Mouse (Mus musculus) kidney, embryonic 16.5 days (tissue): ENCODE data around the gene 1110012L19Rik. TPM values are rescaled to one million over a fixed set of nuclear protein-coding genes. Genes with fewer than 3 reads are reported as not detected.
"Not testable (repeated sequence)": the region's sequence is repeated elsewhere in the genome, so short reads cannot be mapped to it uniquely, and the experiment has no call there.

Source experiments
- ATAC-seq: fragments of 200-750 bp; cut with Nextera tagmentation; 2 replicates; pipeline ENCODE4 v1.8.0; 2017; ENCODE audit warnings: moderate TSS enrichment; ENCODE audit not compliant: low FRiP score, low TSS enrichment
- H3K27ac ChIP-seq: fragments of 300-500 bp; sonication (generic); 2 replicates; pipeline ENCODE4 v1.5.1; 2014; ENCODE audit warnings: low read length
- H3K27me3 ChIP-seq: fragments of 300-500 bp; sonication (generic); 2 replicates; pipeline ENCODE4 v1.6.1; 2014; ENCODE audit warnings: low read length, control low read depth, mixed read lengths; ENCODE audit not compliant: insufficient read depth
- H3K36me3 ChIP-seq: fragments of 300-500 bp; sonication (generic); 2 replicates; pipeline ENCODE4 v1.6.1; 2014; ENCODE audit warnings: low read length, control low read depth, mixed read lengths; ENCODE audit not compliant: insufficient read depth
- H3K4me1 ChIP-seq: fragments of 300-500 bp; sonication (generic); 2 replicates; pipeline ENCODE4 v1.6.1; 2014; ENCODE audit warnings: low read length, control low read depth, mixed read lengths; ENCODE audit not compliant: insufficient read depth
- H3K4me2 ChIP-seq: fragments of 300-500 bp; sonication (generic); replicated peaks from 2 replicates; pipeline ENCODE4 v1.6.1; 2014; ENCODE audit warnings: low read depth, low read length
- H3K4me3 ChIP-seq: fragments of 300-500 bp; sonication (generic); 2 replicates; pipeline ENCODE4 v1.5.1; 2014; ENCODE audit warnings: mild to moderate bottlenecking, low read length
- H3K9ac ChIP-seq: fragments of 300-500 bp; sonication (generic); replicated peaks from 2 replicates; pipeline ENCODE4 v1.6.1; 2014; ENCODE audit warnings: low read length
- H3K9me3 ChIP-seq: fragments of 300-500 bp; sonication (generic); 2 replicates; pipeline ENCODE4 v1.6.1; 2016; ENCODE audit warnings: low read length, control low read depth
- WGBS: fragments of 180-500 bp; shearing (Covaris S2); extraction: QIAGEN DNeasy Blood & Tissue Kit; methylation state at CpG from one replicate; pipeline ENCODE4 v1.1.7; 2014; 5-methylcytosine and 5-hydroxymethylcytosine counted together
- polyA plus RNA-seq: library from polyadenylated mRNA; unstranded; fragments of >200 nt; fragmentation: Nextera tagmentation; extraction: Ambion mirVana; gene quantifications from 2 replicates; pipeline ENCODE4 v1.2.1, GENCODE M21; 2015

1110012L19Rik gene
- polyA plus RNA-seq, 1 experiment from 2014 or later: 39.1 TPM

DNA sequence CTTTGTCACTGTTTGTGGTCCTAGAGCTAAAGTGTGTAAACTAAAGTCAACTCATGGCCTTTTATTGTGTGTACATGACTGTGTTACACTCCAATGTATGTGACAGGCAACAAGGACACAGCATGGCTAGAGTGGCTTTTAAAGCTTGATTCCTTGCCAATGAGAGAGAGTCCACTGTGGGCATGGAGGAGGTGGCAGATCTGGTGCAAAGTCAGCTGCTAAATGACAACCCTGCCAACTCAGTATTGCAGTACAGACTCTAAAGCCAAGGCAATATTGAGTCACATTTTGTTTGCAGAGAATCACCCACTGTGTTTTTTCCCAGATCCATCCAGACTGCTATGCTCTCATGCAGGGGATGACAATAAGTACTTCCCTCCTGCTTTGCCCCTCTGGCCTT is 7.0 kb downstream of the 1110012L19Rik start:
- not testable (repeated sequence) for H3K4me1 ChIP-seq, H3K36me3 ChIP-seq, H3K4me3 ChIP-seq, H3K4me2 ChIP-seq, H3K9me3 ChIP-seq, H3K27me3 ChIP-seq, ATAC-seq, H3K9ac ChIP-seq, H3K27ac ChIP-seq

- not testable (repeated sequence) for H3K36me3 ChIP-seq, H3K27me3 ChIP-seq, ATAC-seq, H3K4me1 ChIP-seq, H3K4me3 ChIP-seq, H3K9me3 ChIP-seq, H3K9ac ChIP-seq, H3K4me2 ChIP-seq, H3K27ac ChIP-seq
- WGBS: 65% methylated on average over 3 of the region's 3 CpGs
Measured at GRCm38 (mm10) chrX:70425473-70425872, 39.8 kb downstream of the 1110012L19Rik start.

Other genes starting within 250 kb of the 1110012L19Rik start
- gene Ids, start 20.8 kb upstream of the 1110012L19Rik start, polyA plus RNA-seq: 2.5 and 2.6 TPM in 2 replicates
- gene Tmem185a, start 91.3 kb downstream of the 1110012L19Rik start, polyA plus RNA-seq: 49.4 and 53.3 TPM in 2 replicates